Mouse (Mus musculus) frontal cortex, adult (tissue): ENCODE measurements around the gene Lrba.

Source experiments
- ATAC-seq: cut with Nextera tagmentation; 2 replicates; pipeline ENCODE4 v1.9.2; 2017; ENCODE audit warnings: mild to moderate bottlenecking, moderate library complexity, mixed read lengths; ENCODE audit not compliant: low TSS enrichment

Lrba gene

DNA sequence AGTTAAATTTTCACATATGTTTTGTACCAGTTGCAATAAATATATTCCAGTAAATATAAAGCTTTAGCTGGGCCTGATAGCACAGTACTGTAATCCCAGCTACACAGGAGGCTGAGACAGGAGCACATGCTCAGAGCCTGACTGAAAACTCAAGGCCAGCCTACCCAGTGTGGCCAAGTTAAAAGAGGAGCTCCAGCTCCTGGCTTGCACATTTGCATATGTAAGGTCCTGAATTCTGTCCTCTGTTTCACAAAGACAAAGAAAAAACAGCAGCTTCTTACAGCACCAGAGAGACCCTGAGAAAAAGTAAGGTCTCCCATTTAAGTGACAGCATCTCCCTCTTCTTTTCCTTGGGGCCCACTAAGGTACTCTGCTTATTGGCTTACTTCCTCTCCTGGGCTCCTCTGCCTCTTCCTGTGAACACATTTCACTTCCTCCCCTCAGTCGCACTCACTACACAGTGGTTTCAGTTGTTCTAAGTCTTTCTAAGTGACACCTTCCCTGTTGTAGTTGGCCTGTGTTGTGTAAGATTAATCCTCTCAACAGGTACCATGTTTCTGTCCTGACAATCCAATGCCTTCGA lies 453.2 kb downstream of the Lrba start:
- no peak for ATAC-seq

DNA sequence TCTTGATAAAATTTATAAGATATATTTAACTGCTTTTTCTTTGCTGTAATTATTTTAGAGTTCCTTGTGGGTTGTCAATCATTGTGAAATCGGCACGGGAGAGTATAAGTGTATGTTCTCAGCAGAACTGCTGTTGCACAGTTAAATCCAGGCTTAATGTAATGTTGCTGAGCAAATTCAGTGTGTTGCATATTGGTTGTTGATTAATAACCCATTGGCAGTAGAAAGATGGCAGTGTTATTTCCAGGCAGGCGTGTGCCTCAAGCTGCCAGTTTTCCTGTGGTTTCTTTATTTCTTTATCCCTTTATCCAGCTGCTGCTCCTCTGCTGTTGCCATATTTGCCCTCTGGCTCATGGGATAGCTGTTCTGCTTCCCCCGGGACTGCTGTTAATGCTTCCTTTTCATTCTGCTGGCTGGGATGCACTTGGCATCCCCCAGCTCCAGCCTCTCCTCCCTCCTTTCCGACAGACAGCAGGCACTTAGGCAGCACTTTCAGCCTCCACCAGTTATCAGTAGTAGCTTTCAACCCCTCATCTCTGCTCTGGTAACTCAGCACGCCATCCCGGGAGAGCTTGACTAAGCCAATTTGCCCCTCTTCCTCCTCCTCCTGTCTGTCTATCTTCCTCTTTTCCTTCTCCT lies 463.2 kb downstream of the Lrba start:
- ATAC-seq, result peak; percentile 55

DNA sequence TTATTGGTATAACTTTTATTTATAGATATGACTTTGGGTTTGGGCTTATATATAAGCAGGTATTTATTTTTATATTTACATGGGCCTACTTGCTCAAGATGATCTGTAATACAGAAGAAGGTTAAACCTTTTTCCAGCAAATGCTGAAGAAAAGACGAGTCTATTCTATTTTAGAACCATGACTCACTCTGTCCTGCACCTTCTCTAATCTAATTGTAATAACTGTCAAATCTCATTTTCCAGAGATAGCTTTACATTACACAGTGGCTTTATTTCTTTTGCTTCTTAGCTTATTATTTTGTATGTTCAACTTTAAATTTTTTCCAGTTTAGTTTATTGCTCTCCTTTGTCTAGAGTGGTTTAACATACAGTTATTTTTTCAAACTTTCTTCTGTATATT lies 464.0 kb downstream of the Lrba start:
- no peak for ATAC-seq

DNA sequence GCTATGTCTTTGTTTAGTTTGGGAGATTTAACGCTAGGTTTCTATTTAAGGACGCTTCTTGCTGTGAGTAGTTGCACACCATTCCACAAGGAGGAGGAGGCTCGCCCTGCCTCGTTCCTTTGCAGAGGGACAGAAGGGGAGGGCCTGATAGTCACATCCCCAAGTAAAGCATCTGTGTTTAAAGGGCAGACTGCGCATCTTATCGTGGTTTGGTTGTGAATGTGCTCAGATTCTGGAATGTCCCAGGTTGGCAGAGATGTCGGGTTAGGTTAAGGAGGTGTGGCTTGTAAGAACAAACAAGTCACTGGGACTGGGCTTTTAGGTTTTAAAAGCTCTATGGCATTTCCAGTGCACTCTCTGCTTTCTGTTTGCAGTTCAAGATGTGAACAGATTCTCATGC lies 464.8 kb downstream of the Lrba start:
- ATAC-seq, result peak; percentile 91

DNA sequence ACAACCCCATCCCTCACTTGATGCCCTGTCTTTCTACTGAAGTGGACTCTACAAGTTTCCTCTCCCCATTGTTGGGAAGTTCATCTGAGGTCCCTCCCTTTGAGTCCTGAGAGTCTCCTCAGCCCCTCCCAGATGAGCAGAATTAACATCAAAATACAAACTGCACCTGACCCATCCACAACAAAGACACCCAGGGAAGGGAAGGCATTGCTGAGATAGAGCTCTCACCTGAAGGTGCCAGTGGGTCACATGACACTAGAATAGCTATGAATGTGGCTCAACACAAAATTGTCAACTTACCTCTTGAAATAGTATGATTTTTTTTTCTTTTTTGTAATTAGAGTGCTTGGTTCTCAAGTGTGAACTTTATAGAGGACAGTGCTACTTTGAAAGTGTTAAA lies 468.3 kb downstream of the Lrba start:
- no peak for ATAC-seq

DNA sequence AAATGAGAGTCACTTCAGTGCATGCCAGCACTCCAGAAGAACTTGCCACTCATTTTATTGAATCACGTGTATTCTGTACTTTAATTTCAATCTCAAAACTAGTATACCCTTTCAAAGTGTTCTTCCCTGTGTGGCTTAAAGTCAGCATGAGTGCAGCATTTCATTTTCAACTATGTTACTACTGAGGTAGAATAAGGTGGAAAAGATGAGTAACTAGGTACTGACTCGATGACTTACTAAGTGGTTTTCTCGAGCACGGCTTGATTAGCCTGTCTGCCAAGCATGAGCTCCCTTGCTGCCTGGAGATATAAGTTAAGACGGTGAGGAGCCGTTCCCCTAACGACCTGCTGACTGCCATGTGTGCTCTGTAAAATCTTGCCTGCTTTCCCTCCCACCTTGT lies 469.1 kb downstream of the Lrba start:
- no peak for ATAC-seq

DNA sequence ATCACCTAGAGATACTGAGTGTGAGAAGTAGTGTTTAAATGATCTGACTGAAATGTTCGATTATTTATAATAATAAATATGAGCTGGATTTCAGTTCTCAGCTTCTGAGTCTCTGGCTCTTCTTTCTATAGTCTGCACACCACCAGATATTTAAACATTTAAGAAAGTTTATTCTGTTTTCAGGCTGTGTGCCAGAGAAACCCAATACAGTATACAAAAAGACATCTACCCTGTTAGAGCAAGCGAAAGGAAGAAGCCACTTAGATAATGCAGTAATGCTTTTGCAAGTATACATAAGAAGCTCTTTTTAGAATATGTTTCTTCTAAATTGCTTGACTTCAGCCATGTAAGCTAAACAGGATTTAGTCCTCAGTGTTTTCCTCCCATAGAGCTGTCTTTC lies 474.5 kb downstream of the Lrba start:
- ATAC-seq, result no peak

DNA sequence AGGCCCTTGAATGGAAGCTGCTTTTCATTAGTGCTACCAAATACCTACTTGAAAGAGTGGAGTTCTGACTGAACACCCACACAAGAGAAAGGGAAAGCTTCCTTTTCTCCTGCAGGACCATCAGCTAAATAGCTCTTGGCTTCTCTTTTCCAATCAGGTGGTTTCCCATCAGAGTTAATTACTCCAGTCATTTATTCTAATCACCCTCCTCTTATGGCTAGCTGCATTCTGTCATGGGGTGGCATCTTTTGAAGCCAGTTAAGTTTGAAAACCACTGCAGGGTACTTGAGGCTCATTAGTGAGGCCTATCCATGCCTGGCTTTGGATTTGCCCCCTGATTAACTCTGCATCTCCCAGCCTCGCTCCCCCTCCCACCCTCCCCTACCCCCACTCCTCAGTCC lies 476.7 kb downstream of the Lrba start:
- no peak for ATAC-seq

DNA sequence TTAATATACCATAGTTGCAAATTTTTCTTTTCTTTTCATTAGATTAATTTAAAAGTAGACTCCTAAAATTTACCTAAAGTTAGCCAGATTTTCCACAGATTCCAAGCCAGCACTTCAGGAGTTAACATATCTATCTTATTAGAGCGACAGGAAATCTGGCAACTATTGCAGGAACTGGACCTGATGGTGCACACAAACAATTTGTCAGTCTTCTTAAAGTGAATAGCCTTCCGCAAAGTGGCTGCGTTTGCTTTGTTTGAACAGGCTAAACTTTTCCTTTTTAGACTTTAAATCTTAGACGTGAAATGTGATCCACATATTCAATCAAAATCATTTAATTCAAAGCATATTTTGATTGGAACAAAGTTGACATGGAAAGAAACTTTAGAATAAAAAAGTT lies 485.0 kb downstream of the Lrba start:
- no peak for ATAC-seq

DNA sequence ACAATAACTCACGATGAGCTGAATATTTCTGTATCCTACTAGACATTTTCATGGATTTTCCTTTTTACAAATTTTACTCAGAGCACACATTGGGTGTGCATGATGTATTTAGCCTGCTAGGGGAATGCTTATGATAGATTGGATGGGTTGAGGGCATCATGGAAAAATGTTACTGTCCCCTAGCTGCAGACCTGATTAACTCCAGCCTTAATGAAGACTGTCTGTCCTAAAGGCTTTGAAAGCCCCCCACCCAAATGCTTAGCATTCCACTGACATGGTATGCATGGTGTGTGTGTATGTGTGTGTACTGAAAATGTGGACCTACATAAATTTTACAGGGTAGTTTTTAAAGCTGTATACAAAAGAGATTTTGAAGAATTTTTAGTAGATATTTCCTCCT lies 487.1 kb downstream of the Lrba start:
- no peak for ATAC-seq

DNA sequence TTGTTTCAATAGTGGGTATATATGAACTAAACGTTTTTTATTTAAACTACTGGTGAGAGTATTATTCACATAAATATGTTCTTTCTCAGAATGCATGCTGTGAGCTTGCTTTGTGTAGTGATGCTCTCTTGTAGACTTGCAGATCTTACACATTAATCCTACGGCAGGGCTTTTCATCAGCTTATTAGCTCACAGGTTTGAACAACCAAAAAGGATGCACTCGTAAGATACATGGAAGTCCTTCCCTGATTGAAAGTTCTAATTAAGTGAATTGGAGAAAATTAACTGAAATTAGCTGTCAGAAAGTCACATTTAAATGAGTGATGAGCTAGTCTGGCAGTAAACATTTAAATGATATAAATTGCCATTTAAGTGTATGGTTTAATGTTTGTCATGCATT lies 488.3 kb downstream of the Lrba start:
- ATAC-seq, result no peak

DNA sequence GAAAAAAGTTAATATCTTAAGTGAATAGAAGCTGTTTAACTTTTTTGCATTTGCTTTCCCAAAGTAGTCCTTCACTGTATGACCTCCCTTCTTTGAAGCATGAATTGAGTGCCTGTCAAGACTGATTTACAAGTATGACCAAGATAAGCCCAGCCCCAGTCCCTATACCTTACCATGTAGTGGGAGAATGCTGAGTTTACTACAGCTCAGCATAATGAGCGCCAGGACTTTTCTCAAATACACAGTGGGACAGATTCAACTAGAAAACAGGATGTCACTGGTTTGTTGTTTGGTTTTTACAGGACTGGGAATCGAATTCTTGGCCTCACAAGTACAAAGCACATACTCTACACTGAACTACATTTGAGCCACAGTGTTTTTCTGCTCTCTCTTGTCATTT lies 490.0 kb downstream of the Lrba start:
- ATAC-seq, result no peak

DNA sequence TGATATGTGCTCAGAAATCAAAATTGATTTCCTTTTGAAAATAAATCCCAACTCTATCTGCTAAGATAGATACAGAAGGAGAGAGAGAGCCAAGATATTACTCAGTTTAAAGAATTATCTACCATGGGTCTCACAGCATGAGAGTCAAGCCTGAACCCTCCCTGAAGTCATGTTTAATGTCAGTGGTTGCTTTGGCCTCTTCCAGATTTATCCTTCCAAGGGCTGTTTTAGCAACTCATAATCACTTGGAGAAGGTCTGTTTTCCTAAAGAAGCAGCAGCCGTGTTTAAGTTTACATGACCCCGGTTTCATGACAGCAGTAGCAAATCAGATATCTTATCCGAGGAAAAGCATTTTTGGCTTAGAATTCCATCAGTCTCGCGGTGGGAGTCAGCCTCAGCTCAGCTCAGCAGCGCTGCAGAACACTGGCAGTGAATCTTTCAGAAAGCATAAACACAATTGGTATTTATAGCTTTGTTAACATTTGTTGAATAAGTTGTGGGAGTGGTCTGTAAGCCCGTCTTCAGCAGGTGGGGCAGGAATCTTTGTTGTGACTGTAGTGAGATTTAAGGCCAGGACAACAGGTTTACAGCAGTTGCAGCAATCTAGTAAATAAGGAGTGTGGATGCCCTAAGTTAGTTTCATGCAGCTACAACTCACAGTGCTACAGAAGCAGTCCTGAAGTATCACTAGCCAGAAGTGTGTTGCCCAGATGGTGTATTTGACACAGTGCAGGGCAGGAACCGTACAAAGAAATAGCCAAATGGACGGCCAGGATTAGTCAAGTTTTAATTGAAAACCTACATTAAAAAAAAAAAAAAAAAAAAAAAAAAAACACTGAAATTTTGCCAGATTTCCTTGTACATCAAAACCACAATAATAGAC lies 499.2 kb downstream of the Lrba start:
- ATAC-seq, result peak; percentile 59; the same call in 1 of the 2 replicates

DNA sequence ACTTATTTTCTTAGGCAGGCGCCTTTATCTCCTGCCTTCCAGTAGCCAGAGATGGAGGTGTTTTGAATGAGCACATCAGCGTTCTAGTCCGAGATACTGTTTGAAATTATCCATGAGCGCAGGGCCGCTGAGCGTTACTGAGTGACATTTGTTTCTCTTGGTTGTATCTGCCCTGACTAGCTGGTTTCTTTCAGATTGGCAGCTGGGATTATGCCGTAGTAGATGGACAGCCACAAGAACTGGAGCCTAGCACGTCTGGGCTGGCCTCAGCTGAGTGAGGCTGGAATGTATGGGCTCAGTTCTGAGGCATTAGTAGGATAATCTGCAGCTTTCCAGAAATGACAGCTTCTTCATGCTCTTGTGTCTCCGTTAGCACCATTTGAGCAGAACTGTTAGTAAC lies 500.6 kb downstream of the Lrba start:
- no peak for ATAC-seq

DNA sequence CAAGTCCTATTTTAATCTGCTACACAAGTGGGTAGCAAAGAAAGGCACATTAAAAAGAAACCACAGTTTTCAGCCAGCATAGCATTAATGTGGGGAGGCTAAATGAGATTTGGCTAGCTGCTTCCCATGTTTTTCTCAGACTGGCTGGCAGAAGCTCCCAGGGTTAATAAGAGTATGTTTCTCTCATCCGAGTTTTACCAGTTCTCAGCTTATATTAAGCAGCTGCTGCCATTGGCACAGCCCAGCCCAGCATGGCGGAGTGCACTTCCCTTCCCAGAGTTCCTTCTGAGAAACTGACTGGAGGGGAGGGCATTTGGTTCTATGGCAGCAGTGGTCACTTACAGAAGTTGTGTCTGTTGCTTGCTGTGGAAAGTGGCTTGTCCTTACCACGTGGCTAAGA lies 514.4 kb downstream of the Lrba start:
- no peak for ATAC-seq

DNA sequence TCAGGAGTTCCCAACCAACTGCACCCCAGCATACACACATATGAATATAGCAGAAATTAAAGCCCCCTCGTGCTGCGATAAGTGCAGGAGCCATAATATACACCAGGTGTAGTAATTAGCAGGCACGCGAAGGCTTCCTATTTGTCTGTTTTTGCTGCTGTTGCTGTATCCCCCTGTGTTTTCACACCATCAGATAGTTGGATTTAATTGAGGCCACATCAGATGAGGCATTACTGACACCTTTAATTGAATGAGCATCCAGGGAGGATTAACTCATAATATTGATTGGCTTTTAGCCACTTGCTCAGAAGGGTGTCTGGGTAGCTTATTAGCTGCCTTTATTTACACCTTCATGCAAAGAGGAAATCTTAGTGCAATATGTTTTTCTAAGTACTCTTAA lies 515.3 kb downstream of the Lrba start:
- ATAC-seq, result no peak

DNA sequence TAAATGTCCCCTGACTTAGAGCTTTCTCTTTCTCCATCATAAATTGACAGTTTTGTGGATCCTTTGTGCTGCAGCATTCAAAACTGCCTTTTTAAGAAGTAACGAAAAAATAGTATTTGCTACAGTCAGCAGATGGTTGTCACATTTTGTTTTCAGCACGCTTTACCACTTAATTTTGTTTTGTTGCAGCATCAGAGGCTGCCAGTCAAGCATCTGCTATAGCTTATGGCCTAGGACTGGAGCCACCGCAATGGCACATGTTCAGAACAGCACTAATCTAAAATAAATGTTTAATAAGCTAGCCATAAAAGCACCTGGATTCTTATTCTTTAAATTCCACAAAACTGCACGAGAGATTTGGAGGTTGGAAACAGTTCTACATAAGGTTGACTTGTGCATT lies 520.9 kb downstream of the Lrba start:
- no peak for ATAC-seq

DNA sequence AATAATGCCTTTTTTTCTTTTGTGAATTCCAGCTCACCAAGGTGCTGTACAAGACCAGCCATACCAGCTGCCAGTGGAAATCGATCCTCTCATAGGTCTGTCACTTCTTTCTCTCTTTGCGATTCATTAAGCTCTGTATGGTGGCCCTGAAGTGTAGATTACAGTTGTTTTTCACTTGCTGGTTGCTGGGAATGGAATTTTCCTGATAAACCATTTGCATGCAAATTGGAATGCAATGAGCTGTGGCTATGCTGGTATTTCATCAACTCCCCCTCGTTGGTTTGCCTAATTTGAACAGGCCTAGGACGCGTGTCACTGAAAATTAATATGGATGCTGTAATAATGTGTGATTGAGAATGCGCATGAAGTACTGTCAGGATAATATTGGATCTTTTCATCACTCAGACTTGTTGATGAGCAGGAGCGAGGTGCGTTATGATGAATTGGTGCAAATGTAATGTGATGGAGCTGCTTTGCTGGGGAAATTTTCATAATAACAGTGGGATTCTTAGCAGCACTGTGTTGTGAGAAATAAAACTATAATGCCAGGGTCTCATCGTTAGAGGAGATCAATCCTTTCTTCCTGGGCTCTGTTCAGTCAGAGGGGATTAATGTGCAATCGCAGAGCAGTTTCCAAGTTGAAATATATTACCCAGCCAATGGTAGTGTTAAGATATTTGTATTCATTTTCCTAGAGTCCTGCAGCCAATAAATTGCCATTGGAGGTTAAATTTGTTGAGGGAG lies 521.5 kb downstream of the Lrba start:
- ATAC-seq, result no peak

DNA sequence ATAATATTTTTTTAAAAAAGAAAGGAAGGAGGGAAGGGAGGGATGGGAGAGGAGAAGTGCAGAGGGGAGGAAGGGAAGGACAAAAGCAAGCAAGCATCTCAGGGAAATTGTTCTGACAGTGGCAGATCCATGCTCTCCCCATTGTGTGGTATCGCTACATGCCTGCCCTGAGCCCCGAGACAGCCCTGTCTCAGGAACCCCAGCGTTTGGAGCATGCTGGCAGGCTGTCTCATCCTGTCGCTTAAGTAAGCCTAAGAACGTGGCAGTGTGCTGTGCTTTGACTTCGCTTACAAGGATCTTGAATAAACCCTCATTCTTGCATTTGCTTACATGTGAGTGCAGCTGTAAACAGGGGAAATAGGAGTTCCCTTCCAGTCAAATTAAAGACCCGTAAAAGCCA lies 526.2 kb downstream of the Lrba start:
- ATAC-seq, result no peak

DNA sequence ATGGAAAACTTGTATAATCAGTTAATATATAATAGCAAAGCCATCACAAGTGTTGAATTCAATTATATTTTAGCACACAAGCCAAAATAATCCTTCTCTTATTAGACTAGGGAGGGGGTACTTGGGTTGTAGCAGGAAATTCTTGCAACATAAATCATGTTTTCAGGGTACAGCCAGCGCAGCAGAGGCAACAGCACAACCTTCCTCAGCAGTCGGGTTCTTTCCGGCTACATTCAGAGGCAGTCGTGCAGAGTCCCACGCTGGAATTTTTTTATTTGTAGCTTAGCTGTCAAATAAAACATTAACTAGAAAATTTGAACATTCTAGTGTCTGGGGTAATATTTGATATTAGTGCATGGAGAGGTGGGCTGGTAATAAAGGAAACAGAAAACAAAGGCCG lies 529.7 kb downstream of the Lrba start:
- no peak for ATAC-seq

DNA sequence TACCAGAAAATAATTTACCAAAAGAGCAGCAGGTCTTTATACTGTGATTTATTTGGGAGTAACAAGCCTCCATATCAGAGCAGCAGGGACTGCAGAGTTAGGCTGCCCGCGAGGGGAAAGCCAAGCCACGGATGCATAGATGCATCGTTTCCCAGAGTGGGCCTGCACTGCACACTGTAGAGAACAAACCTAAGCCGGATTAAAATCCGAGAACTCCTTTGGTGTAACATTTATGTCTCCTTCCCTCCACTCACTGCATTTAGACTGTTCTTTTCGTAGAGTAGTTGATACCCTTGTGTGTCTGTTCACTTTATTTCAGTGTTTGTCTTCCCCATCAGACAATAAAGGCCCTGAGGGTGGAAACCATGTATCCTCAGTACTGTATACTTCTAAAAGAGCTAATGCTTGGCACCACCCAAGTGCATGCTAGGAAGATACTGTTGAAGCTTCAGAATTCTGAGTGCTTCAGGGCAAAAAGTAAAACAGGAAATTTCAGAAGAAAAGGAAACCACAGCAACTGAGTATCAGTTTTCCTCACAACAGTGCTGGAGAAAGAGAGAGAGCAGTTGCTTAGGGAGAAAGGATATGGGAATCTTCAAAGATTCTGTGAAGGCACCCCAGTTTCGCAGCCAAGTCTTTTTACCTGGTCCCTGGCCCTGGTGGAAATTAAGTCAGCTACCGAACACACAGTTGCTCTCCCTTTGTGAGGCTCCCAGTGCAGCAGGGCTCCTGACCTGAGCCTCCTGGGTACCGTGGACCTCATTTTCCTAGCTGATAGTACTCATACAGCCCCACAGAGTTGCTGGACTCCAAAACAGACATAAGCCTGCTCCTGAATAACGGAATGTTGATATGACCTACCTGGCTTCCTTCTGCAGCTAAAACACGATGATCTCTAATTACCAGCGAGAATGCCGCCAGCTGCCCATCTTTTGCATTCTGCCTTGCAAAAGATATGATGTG lies 530.4 kb downstream of the Lrba start:
- no peak for ATAC-seq
